Mouse (Mus musculus): Measurements from ENCODE around the gene Slc35b2. TPM values are rescaled to one million over a fixed set of nuclear protein-coding genes. Genes with fewer than 3 reads are reported as not detected.

Slc35b2 gene
- polyA plus RNA-seq, 3 experiments from 2014 or later, result 30.2 to 38.1 (median 32.6) TPM

DNA sequence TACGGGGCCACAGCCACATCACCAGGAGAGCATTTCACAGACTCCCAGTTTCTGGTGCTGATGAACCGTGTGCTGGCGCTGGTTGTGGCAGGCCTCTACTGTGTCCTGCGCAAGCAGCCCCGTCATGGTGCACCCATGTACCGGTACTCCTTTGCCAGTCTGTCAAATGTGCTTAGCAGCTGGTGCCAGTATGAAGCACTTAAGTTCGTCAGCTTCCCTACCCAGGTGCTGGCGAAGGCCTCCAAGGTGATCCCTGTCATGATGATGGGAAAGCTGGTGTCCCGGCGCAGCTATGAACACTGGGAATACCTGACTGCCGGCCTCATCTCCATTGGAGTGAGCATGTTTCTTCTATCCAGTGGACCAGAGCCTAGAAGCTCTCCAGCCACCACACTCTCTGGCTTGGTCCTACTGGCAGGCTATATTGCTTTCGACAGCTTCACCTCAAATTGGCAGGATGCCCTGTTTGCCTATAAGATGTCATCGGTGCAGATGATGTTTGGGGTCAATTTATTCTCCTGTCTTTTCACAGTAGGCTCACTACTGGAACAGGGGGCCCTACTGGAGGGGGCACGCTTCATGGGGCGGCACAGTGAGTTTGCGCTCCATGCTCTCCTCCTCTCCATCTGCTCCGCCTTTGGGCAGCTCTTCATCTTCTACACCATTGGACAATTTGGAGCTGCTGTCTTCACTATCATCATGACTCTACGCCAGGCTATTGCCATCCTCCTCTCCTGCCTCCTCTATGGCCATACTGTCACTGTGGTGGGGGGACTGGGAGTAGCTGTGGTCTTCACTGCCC, 2.9 kb downstream of the Slc35b2 start:
- no peak for ATAC-seq

GRCm38 (mm10) chr17:45567162-45567601, 3.5 kb downstream of the Slc35b2 start:
- no peak for ATAC-seq

DNA sequence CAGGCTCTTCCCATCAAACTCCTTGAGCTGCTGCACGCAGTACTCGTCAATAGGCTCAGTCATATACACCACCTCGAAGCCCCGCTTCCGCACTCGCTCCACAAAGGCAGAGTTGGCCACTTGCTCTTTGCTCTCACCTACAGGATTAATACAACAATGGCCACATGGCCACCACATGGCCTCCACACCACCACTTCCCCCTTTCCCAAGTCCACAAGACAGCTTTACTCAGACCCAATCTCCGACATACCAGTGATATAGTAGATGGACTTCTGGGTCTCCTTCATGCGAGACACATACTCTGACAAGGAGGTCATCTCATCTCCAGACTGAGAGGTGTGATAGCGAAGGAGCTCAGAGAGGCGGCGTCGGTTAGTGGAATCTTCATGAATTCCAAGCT, 5.3 kb downstream of the Slc35b2 start:
- ATAC-seq, result no peak

DNA sequence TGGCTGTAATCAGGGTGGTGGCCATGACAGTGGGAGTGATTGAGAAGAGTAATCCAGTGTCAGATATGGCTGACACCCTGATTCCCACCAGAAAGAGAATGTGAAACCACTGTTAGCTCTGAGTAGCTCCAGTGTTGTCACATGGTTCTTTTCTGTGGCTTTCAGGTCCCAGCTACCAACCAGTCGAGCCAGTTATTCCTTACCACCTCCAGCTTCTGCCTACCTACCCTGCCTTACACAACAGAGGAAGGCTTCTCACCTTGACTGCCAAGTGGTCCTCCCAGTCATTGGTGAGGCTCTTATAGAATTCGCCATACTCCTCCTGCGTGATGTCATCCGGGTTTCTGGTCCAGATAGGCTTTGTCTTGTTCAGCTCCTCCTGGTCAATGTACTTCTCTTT, 6.3 kb downstream of the Slc35b2 start:
- no peak for ATAC-seq

DNA sequence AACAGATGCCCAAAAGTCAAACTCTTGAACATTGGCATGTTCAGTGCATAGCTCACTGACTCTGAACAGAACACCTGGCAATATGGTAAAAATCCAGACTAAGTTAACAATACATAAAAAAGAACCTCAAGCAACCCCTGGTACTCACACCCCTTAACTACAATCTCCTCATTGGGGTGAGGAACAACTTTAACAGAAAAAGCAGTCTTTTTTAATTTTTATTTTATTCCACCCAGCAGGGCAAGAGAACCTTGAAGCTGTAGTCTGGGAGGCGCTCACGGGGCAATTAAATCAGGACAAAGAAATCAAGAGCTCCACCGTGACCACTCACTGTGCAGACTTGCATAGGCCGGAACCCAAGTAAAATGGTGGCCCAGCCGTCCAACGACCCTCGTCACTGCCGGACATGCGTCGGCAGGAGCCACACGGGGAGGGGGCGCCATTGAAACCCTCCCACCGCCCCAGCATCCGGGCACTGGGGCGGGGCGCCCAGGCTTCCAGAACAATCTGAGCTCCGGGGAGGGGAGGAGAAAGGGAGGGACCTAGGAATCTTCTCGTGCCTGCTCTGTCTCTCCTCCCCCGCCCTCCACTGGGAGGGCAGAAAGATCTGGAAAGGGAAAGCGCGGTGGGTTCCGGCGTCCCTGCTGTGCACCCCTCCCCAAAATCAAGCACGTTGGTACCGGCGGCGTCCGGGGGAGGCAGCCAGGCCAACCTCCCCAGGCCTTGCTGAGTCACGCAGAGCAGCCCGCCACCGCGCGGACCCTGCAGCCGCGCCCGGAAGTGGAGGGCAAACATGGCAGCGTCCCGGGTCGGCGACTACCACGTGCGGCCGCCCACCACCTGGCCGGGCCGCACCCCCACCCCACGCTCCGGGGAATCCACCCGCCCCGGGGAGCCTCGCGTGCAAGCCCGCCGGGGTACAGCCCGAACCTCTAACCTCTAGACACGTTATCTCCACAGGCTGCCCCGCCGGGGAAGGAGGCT, 8.7 kb downstream of the Slc35b2 start:
- peak; percentile 31 for ATAC-seq

- peak; percentile 63 for ATAC-seq
Observed at GRCm38 (mm10) chr17:45573087-45573779, 9.6 kb downstream of the Slc35b2 start, which contains the start of gene Hsp90ab1. Hsp90ab1 (minus strand) TSS chr17:45573271.

- peak; percentile 39 for ATAC-seq
Observed at GRCm38 (mm10) chr17:45573780-45574123, 10.1 kb downstream of the Slc35b2 start.

GRCm38 (mm10) chr17:45574129-45574761, 10.6 kb downstream of the Slc35b2 start:
- peak; percentile 41 for ATAC-seq

DNA sequence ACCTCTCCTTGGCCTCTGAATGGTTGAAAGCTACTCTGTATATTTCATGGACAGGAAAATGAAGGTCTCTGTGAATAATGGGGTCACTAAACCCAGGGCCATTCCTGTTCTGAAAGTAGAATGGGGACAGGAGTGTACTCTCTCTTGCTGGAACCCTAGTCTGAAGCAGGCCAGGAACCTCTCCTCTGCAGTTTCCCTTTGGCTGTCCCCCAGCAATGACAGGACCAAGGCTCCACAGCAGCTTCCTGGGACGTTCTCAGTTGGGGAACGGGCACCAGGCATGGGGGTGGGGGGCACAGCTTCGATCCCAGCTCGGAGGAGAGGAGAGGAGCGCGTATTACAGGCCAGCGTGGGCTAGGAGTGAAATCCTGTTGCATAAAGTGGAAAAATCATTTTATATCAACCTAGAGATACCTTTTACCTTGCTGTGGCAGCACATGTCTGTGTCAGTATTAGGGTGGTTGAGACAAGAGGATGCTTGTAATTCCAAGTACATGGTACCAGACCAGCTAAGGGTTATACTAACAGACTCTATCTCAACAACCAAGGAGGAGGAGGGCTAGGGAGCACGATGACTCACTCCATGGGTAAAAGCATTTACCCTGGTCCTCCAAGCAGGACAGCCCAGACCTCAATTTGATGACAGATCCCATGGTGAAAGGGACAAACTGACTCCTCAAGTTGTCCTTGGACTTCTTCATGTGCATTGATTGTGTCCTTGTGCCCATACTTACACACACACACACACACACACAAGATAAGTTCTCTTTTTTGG, 11.6 kb downstream of the Slc35b2 start:
- ATAC-seq, result no peak

DNA sequence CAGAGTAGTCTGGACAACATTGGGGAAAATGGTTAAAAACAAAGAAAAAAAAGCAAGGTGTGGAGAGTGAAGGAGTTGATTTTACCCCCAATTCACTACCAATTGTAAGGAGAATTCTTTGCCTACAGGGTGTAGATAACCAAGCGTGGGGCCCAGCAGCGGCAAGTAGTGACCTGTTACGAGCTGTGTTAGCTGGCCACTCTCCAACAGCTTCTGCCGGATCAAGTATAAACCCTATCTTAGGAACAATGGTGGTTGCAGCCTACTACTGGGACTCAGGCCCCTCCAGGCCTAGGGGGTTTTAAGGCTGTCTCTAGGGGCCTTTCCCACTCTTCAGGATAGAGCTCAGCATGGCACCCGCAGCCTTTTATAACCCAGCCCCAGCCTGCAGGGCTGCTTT, 14.6 kb downstream of the Slc35b2 start:
- no peak for ATAC-seq

GRCm38 (mm10) chr17:45578843-45579242, 15.2 kb downstream of the Slc35b2 start:
- no peak for ATAC-seq

DNA sequence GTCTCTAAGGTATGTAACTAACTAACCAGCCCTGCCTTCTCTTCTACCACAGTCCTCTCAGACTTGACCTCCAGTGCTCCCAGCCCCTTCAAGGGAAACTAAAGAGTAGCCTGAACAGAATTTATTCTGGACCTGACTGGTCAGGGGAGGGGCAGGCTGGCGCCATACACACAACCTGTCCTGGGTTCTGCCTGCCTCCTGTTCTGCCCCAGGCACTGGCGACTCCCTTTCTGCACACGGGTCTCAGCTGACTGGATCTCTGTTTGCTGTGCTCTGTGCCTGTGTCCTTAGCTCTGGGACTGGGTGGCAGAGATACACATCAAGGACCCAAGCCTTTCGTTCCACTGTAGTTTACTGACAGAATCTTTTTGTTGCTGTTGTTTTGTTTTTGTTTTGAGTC, 15.9 kb downstream of the Slc35b2 start:
- ATAC-seq, result no peak

DNA sequence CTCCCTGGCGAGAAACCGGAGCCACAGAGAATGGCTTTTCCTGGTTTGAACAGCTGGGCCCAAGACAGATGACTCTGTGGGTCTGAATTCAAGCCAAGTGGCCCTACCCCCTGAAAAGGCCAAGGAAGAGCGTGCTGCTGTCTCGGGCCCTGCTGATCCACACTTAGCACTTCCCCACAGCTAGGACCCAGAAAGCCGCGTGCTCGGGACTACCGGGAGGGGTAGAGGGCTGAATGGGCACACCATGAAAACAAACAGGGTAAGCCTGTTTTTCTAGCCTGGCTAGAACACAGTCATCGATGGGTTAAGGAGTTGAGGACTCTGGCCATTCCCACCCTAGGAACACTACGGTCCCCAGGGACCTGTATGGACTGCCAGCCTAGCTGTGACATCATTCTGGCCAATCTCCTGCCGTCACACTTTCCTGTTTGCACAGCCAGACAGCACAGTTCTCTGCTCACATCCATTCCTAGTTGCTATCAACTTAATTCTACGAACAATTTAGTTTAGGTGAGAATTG, 17.3 kb downstream of the Slc35b2 start:
- peak; percentile 10 for ATAC-seq

GRCm38 (mm10) chr17:45581567-45581983, 17.9 kb downstream of the Slc35b2 start:
- ATAC-seq, result peak; percentile 85

GRCm38 (mm10) chr17:45582188-45582587, 18.5 kb downstream of the Slc35b2 start:
- no peak for ATAC-seq

GRCm38 (mm10) chr17:45582715-45583355, 19.2 kb downstream of the Slc35b2 start:
- no peak for ATAC-seq

- no peak for ATAC-seq
Observed at GRCm38 (mm10) chr17:45584096-45584896, 20.6 kb downstream of the Slc35b2 start.

GRCm38 (mm10) chr17:45584939-45585678, 21.4 kb downstream of the Slc35b2 start:
- ATAC-seq, result no peak
